Mouse (Mus musculus) embryonic facial prominence, embryonic 12.5 days (tissue): ENCODE results near the gene Dip2a. TPM values are rescaled to one million over a fixed set of nuclear protein-coding genes. Genes with fewer than 3 reads are reported as not detected.

ENCODE experiments used
- ATAC-seq: fragments of 200-750 bp; cut with Nextera tagmentation; 2 replicates; pipeline ENCODE4 v1.8.0; 2017; ENCODE audit not compliant: insufficient number of reproducible peaks, insufficient read depth, low FRiP score, low TSS enrichment
- H3K27ac ChIP-seq: fragments of 300-500 bp; sonication (generic); 2 replicates; pipeline ENCODE4 v1.5.1; 2016; ENCODE audit warnings: mild to moderate bottlenecking
- H3K27me3 ChIP-seq: fragments of 300-500 bp; sonication (generic); 2 replicates; pipeline ENCODE4 v1.6.1; 2016; ENCODE audit warnings: mild to moderate bottlenecking, moderate library complexity
- H3K36me3 ChIP-seq: fragments of 300-500 bp; sonication (generic); 2 replicates; pipeline ENCODE4 v1.6.1; 2016; ENCODE audit warnings: mild to moderate bottlenecking
- H3K4me1 ChIP-seq: fragments of 300-500 bp; sonication (generic); 2 replicates; pipeline ENCODE4 v1.6.1; 2016
- H3K4me2 ChIP-seq: fragments of 300-500 bp; sonication (generic); replicated peaks from 2 replicates; pipeline ENCODE4 v1.6.1; 2016; ENCODE audit warnings: mild to moderate bottlenecking, moderate library complexity
- H3K4me3 ChIP-seq: fragments of 300-500 bp; sonication (generic); 2 replicates; pipeline ENCODE4 v1.5.1; 2016; ENCODE audit warnings: mild to moderate bottlenecking
- H3K9ac ChIP-seq: fragments of 300-500 bp; sonication (generic); 2 replicates; pipeline ENCODE4 v1.6.1; 2016; ENCODE audit warnings: mild to moderate bottlenecking, moderate library complexity
- H3K9me3 ChIP-seq: fragments of 300-500 bp; sonication (generic); 2 replicates; pipeline ENCODE4 v1.6.1; 2016; ENCODE audit warnings: mild to moderate bottlenecking, moderate library complexity
- WGBS: fragments of 180-500 bp; shearing (Covaris S2); methylation state at CpG from one replicate; pipeline ENCODE4 v1.1.7; 2016; 5-methylcytosine and 5-hydroxymethylcytosine counted together
- polyA plus RNA-seq: library from polyadenylated mRNA; unstranded; fragments of >200 nt; fragmentation: Nextera tagmentation; extraction: Ambion mirVana; gene quantifications from 2 replicates; pipeline ENCODE4 v1.2.1, GENCODE M21; 2016

Dip2a gene
- polyA plus RNA-seq, 1 experiment from 2014 or later: 14.9 TPM

DNA sequence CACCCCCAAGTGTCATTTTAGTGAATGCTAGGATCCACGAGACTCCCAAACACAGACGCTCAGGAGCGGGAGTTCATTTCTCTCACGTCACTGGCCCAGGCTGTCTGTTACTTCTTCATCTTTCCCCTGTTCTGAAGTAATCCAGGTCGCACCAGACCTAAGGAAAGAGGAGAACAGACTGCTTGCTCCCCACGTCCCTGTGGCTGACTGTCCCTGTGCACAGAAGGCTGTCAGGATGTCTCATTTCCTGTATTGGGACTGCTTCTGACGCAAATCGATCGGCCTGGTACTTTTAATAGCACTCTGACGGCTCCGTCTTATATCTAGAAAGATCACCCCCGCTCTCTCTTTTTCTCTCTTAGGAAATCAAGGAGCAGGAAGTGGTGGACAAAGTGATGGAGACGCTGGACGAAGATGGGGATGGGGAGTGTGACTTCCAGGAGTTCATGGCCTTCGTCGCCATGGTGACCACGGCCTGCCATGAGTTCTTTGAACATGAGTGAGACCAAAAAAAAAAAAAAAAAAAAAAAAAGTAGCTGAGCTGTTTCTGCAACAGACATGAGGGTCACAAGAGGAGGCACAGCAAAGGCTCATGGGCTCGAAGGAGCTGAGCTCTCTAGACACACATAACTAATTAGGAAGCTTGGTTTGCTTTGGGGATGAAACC is 85.4 kb downstream of the Dip2a start:
- Histone ChIP-seq H3K4me1 (peaks cover 6% of the 10 kb centered on the region; the same call in 1 of the 2 replicates), H3K4me2 (no peak overlapping the region), H3K27me3 (no peaks in the 10 kb centered on the region), H3K4me3 (no peak overlapping the region), H3K9ac (no peak overlapping the region), H3K27ac (no peak overlapping the region), H3K9me3 (no peaks in the 10 kb centered on the region), H3K36me3 (peaks cover 21% of the 10 kb centered on the region; the same call in 1 of the 2 replicates)
- ATAC-seq: no peak
- WGBS: 67% methylated on average over 18 of the region's 18 CpGs

- 83% methylated on average over 12 of the region's 12 CpGs for WGBS
- no peak overlapping the region for H3K27ac ChIP-seq
Observed at GRCm38 (mm10) chr10:76257719-76258390, 87.2 kb downstream of the Dip2a start.

DNA sequence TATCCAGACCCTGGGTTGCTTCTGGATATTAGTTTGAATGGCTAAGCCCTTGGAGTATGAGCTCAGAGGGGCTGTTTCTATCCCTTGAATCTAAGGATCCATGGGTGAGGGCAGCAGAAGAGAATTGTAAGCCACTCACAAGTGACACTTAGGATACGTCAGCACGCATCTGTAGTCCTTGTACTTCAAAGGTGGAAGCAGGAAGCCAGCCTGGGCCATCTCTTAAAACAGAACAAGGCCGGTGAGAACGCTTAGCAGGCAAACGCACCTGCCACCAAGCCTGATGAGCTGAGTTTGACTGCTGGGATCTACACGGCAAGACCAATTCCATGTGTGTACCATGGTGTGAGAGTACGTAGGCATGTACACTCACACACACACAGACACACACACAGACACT is 87.9 kb downstream of the Dip2a start:
- no peak overlapping the region for H3K9ac ChIP-seq
- ATAC-seq: no peak
- peaks cover 8% of the 10 kb centered on the region; the same call in 1 of the 2 replicates for H3K36me3 ChIP-seq
- H3K9me3 ChIP-seq: no peaks in the 10 kb centered on the region
- H3K27me3 ChIP-seq: no peaks in the 10 kb centered on the region
- no peak overlapping the region for H3K4me2 ChIP-seq
- H3K4me1 ChIP-seq: peaks cover 17% of the 10 kb centered on the region
- H3K4me3 ChIP-seq: no peak overlapping the region
- WGBS: 91% methylated on average over 7 of the region's 7 CpGs
- H3K27ac ChIP-seq: no peak overlapping the region

More at GRCm38 (mm10) chr10:76257719-76258390, 87.2 kb downstream of the Dip2a start:
- peaks cover 11% of the 10 kb centered on the region; the same call in 1 of the 2 replicates for H3K36me3 ChIP-seq
- H3K27me3 ChIP-seq: no peaks in the 10 kb centered on the region
- no peak overlapping the region for H3K4me2 ChIP-seq
- H3K9ac ChIP-seq: no peak overlapping the region
- no peak overlapping the region for H3K4me3 ChIP-seq
- H3K4me1 ChIP-seq: peaks cover 17% of the 10 kb centered on the region
- no peak for ATAC-seq
- H3K9me3 ChIP-seq: no peaks in the 10 kb centered on the region

- Histone ChIP-seq H3K27me3 (no peaks in the 10 kb centered on the region), H3K9ac (no peak overlapping the region), H3K36me3 (no peaks in the 10 kb centered on the region), H3K4me2 (no peak overlapping the region), H3K9me3 (no peaks in the 10 kb centered on the region), H3K4me1 (peaks cover 17% of the 10 kb centered on the region), H3K27ac (no peak overlapping the region), H3K4me3 (no peak overlapping the region)
- no peak for ATAC-seq
- WGBS: 76% methylated on average over 6 of the region's 6 CpGs
Observed at GRCm38 (mm10) chr10:76255617-76256016, 89.5 kb downstream of the Dip2a start.

GRCm38 (mm10) chr10:76253536-76253935 is 91.6 kb downstream of the Dip2a start, which contains the start of gene S100b:
Gene S100b, plus strand, starts transcription at chr10:76253853.
- WGBS: 42% methylated on average over 4 of the region's 4 CpGs
- Histone ChIP-seq H3K36me3 (no peaks in the 10 kb centered on the region), H3K27ac (peak within 1 kb of the TSS; percentile 50; the same call in 1 of the 2 replicates), H3K4me1 (peaks cover 13% of the 10 kb centered on the region), H3K4me2 (peak within 1 kb of the TSS; percentile 9; the same call in 1 of the 2 replicates), H3K4me3 (no peak within 1 kb of the TSS), H3K9me3 (no peaks in the 10 kb centered on the region), H3K27me3 (no peaks in the 10 kb centered on the region), H3K9ac (no peak within 1 kb of the TSS)
- 0 out of 2 replicates have a peak, but pooled peaks have one; percentile 47 for ATAC-seq

DNA sequence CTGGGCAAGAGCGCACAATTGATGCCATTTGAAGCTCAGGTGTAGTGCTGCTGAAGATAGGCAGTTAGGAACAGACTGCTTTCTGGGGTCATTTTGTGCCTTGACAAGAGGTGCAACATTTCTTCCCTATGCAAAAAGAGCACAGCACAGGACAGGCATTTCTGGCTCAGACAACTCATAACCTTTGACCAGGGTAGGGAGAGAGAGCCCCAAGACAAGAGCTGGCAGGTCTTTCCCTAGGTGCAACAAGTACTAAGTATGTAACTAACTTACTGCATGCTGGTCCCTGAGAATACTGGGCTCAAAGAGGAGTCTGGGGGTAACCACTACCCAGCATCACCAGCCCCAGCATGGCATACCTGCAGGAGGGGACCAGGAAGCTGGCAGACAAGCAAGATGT is 92.0 kb downstream of the Dip2a start:
- Histone ChIP-seq H3K9me3 (no peaks in the 10 kb centered on the region), H3K4me3 (no peak overlapping the region), H3K4me1 (peaks cover 15% of the 10 kb centered on the region), H3K9ac (no peak overlapping the region), H3K36me3 (no peaks in the 10 kb centered on the region), H3K27me3 (no peaks in the 10 kb centered on the region), H3K4me2 (0 out of 2 replicates have a peak overlapping the region, but pooled peaks have one; percentile 9), H3K27ac (peak overlapping the region; percentile 50; the same call in 1 of the 2 replicates)
- ATAC-seq: no peak
- WGBS: 94% methylated on average over 1 of the region's 1 CpGs

DNA sequence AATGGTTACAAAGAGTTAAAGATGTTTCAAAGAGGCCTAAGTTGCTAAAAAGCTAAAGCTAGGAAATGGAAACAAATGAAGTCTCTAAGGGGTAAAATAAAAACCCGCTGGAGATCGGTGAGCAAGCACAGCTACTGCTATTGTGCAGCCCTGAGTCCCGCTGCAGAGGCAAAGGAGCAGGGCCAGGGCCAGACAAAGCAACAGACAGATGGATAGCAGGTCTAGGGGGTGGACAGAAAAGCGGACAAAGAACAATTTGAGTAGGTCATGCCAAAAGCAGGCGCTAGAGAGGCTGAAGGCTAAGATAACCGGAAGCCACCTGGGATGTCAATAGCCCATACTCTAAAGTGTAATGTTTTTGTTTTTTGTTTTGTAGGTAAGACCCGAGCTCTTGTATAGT is 94.2 kb downstream of the Dip2a start:
- ATAC-seq: no peak
- 76% methylated on average over 7 of the region's 7 CpGs for WGBS
- Histone ChIP-seq H3K4me1 (peaks cover 19% of the 10 kb centered on the region), H3K9ac (no peak overlapping the region), H3K27ac (no peak overlapping the region), H3K4me2 (no peak overlapping the region), H3K4me3 (no peak overlapping the region), H3K27me3 (no peaks in the 10 kb centered on the region), H3K9me3 (no peaks in the 10 kb centered on the region), H3K36me3 (no peaks in the 10 kb centered on the region)

DNA sequence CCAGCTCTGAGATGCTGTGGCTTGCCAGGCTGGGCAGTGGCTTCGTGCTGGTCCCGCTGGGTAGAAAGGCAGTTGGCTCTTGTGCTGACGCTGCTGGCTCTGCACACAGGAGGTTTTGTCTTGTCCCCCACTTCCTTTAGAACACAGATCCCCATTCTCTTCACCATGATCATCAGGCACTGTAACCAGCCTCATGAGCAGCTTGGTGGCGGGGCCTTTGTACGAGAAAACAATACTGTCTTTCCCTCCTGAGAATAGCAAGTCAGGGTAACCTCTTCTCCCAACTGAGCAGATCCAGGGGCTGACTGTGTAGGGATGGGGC is 96.5 kb downstream of the Dip2a start:
- Histone ChIP-seq H3K27me3 (no peaks in the 10 kb centered on the region), H3K27ac (no peak overlapping the region), H3K4me1 (peaks cover 12% of the 10 kb centered on the region), H3K9ac (no peak overlapping the region), H3K4me3 (no peak overlapping the region), H3K36me3 (no peaks in the 10 kb centered on the region), H3K9me3 (no peaks in the 10 kb centered on the region), H3K4me2 (no peak overlapping the region)
- 56% methylated on average over 5 of the region's 5 CpGs for WGBS
- ATAC-seq: no peak

- WGBS: 40% methylated on average over 21 of the region's 21 CpGs
- H3K4me2 ChIP-seq: no peak overlapping the region
- H3K9ac ChIP-seq: no peak overlapping the region
- H3K27me3 ChIP-seq: no peaks in the 10 kb centered on the region
- H3K9me3 ChIP-seq: no peaks in the 10 kb centered on the region
- no peak overlapping the region for H3K4me3 ChIP-seq
- peak overlapping the region; percentile 17; the same call in 1 of the 2 replicates for H3K27ac ChIP-seq
- no peak for ATAC-seq
- H3K4me1 ChIP-seq: peaks cover 8% of the 10 kb centered on the region; the same call in 1 of the 2 replicates
- no peaks in the 10 kb centered on the region for H3K36me3 ChIP-seq
Observed at GRCm38 (mm10) chr10:76247960-76248646, 97.0 kb downstream of the Dip2a start.

DNA sequence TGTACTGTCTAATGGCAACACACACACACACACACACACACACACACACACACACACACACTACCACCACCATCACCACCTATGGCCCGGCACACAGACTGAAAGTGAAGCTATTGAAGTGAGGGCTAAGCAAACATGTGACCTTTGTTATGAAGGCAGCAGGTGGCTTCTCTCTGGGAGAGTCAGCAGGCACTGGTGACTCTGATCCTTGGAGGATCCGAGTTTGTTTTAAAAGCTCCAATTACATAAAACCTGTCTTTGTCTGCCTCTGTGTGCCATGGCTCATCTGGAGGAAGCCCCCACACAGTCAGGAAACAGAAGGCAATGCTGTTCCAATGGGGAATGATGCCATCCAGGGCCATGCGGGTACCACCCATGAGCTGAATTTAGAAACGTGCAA is 98.5 kb downstream of the Dip2a start:
- no peaks in the 10 kb centered on the region for H3K9me3 ChIP-seq
- ATAC-seq: peak; percentile 28; the same call in 1 of the 2 replicates
- no peaks in the 10 kb centered on the region for H3K27me3 ChIP-seq
- H3K9ac ChIP-seq: no peak overlapping the region
- H3K27ac ChIP-seq: no peak overlapping the region
- H3K4me1 ChIP-seq: peaks cover 8% of the 10 kb centered on the region; the same call in 1 of the 2 replicates
- H3K4me2 ChIP-seq: no peak overlapping the region
- H3K4me3 ChIP-seq: no peak overlapping the region
- no peaks in the 10 kb centered on the region for H3K36me3 ChIP-seq
- 45% methylated on average over 4 of the region's 4 CpGs for WGBS

DNA sequence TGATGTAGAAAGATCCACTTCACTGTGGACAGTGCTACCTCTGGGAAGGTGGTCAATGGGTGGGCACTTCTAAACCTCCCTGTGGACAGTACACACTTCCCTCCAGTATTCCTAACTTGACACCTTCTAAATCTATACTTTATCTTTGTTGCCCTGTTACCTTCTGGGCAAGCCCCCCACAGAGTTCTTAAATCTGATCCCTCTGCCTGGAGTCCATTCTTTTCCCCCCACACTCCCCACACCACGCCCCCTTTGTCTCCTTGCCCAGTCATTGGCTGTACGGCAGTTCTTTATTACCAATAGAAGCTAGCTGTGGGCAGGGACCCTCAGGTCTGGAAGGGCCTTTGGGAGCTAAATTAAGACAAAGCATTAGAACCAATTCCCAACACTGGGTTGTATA is 100.0 kb downstream of the Dip2a start:
- Histone ChIP-seq H3K4me2 (no peak overlapping the region), H3K4me1 (peaks cover 8% of the 10 kb centered on the region; the same call in 1 of the 2 replicates), H3K36me3 (no peaks in the 10 kb centered on the region), H3K27ac (no peak overlapping the region), H3K4me3 (no peak overlapping the region), H3K9me3 (no peaks in the 10 kb centered on the region), H3K27me3 (no peaks in the 10 kb centered on the region), H3K9ac (no peak overlapping the region)
- WGBS: 72% methylated on average over 2 of the region's 2 CpGs
- ATAC-seq: no peak
